Mouse (Mus musculus) left cerebral cortex, adult 2 months (tissue): ENCODE data around the gene Atp1a3. TPM values are rescaled to one million over a fixed set of nuclear protein-coding genes. Genes with fewer than 3 reads are reported as not detected.
"Not testable (repeated sequence)": the region's sequence is repeated elsewhere in the genome, so short reads cannot be mapped to it uniquely, and the experiment has no call there.

ENCODE experiments used
- DNase-seq, 2 experiments: peaks; one replicate each; pipeline ENCODE4 v3.0.0; 2021 to 2022; ENCODE audit warnings: low spot score in 2 of 2, mixed read lengths in 1 of 2; ENCODE audit errors: extremely low spot score in 1 of 2
- H3K27ac ChIP-seq: fragments of 200-600 bp; 2 replicates; pipeline ENCODE4 v1.8.1; 2022
- H3K4me3 ChIP-seq: fragments of 200-600 bp; 2 replicates; pipeline ENCODE4 v1.8.1; 2022
- CTCF ChIP-seq: fragments of 200-600 bp; IDR thresholded peaks from 2 replicates; pipeline ENCODE4 v1.8.1; 2022; ENCODE audit warnings: antibody characterized with exemption, mild to moderate bottlenecking, moderate library complexity
- intact Hi-C: fragments of 180-260 bp; cut with DNase I; formaldehyde crosslinking; loops from one replicate; pipeline ENCODE4 v1.15.1; 2025
- long read RNA-seq, 2 experiments: library from polyadenylated mRNA; stranded (forward); transcript quantifications; one replicate each; pipeline ENCODE4 v2.0.0; 2021; ENCODE audit warnings: borderline mapping rate in 2 of 2
- total RNA-seq, 2 experiments: library from RNA; stranded (reverse); gene quantifications; 2 replicates each; pipeline ENCODE4 v1.2.3; 2021

Atp1a3 gene
- 1,000 to 10,000 TPM; 1,970 to 2,141 TPM for total RNA-seq
- long read RNA-seq, experiment 1, transcript Atp1a3-201 (23 exons, 3,621 nt): major isoform, 2,684 of 3,225 reads
- long read RNA-seq, experiment 1, transcript Atp1a3-205 (23 exons, 3,642 nt): minor isoform, 51 of 3,225 reads
- long read RNA-seq, experiment 1, partial matches to known transcripts: 351 of 3,225 reads
- long read RNA-seq, experiment 1, other reads (novel, unspliced or antisense): 138 of 3,225 reads
- long read RNA-seq, experiment 2, transcript Atp1a3-201 (23 exons, 3,621 nt): major isoform, 1,963 of 2,437 reads
- long read RNA-seq, experiment 2, transcript Atp1a3-205 (23 exons, 3,642 nt): minor isoform, 37 of 2,437 reads
- long read RNA-seq, experiment 2, partial matches to known transcripts: 308 of 2,437 reads
- long read RNA-seq, experiment 2, other reads (novel, unspliced or antisense): 127 of 2,437 reads

DNA sequence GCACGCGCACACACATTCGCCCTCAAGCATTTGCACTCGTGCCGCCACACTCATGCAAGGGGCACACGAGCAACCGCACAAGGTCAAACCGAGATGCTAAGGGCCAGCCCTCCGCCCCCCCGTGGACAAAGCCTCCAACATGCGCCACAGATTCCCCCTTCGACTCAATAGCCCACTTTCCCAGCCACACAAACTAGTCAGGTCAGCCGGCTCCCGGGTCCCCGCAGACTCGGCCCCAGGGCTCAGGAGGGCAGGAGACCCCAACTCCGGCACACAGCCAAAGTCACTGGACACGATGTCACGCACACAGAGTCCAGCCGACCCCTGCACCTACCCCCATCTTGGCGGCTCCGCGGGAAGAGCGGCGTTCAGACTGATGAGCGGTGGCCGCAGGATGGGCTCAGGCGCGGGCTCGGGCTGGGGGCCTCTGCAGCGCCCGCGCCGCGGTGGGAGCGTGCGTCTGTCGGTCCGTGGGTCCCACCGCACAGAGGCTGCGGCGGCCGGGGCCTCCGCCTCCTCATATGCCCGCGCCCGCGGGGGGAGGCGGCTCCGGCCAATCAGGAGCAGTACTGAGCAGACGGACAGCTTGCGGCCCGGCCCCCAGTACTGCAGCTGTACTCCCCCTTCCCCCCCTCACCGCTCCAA lies at the start of gene Atp1a3:
Gene Atp1a3 (minus strand): TSS at position 538 of the 645 bp plus-strand sequence.
- intact Hi-C loops: no loop called here
- TF ChIP-seq CTCF: no peak
- peak; percentile 83 to 88 for DNase-seq
- H3K4me3 ChIP-seq: peak within 1 kb of the TSS; percentile 86
- peak within 1 kb of the TSS; percentile 98 for H3K27ac ChIP-seq

DNA sequence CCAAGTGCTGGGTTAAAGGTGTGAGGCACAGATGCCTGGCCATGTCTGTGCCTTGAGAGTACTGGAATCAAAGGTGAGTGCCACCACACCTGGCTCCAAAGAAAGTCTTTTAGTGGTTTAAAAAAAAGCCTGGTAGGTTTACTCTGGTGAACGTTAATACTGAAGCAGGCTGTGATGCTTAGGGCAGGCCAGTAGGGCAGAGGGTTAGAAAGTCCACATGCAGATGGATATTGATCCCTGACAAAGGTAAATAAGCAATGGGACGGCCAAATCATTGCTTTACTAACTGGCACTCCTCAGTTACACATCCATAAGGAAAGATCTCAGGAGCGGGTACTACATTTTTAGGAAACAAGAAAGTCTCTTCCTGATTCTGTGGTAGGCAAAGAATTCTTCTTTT lies 46.8 kb upstream of the Atp1a3 start:
- no peak for TF ChIP-seq CTCF
- Histone ChIP-seq H3K27ac (no peak overlapping the region), H3K4me3 (no peak overlapping the region)
- DNase-seq: no peak
- intact Hi-C loops: no loop called here

DNA sequence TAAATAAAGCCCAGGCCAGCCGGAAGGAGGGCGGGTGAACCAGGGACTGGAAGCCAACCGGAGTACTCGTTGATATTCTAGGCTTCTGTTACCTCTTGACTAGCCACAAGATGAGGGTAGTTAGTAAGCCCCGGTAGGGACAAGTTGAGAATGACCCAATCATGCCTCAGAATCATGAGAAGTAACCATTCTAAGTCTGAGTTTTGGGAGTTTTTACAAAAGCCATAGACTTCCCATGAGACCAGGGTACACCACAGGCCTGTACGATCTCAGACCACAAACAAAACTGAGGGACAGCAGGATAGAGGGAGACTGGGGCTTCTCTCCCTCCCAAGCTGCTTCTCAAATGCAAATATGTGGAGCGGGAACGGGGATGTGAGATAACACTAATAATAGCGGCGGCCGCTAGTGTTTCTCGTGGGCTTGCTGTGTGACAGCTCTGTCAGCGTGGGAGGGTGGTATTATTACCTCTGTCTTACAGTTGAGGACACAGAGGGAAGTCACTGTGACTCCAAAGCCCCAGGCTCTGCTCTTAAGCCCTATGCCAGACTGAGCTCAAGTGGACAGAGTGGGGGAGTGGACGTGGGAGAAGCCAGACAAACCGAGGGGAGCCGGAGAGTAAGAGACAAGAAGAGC lies 43.7 kb upstream of the Atp1a3 start:
- Histone ChIP-seq H3K4me3 (no peak overlapping the region), H3K27ac (peak overlapping the region; percentile 4; the same call in 1 of the 2 replicates)
- DNase-seq: peak in 1 of 2 experiments; percentile 62
- intact Hi-C loops: no loop called here
- no peak for TF ChIP-seq CTCF

DNA sequence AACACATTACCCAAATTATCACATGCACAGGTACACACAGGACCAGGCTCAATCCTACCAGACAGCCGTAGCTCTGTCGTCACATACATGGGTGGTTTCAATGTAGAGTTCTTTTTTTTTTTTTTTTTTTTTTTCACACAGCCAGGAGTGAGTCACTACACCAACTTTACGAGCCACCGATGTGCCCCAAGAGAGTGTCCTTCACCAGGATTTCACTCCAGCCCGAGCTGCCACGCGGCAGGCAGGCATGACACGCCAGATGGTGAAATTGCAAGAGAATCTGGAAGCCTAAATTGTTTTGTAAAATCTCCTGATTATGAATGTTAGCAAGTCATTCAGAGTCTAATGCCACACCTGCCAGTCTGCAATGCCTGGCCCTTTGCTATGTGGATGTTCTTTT lies 41.6 kb upstream of the Atp1a3 start:
- H3K27ac ChIP-seq: peak overlapping the region; percentile 13; the same call in 1 of the 2 replicates
- H3K4me3 ChIP-seq: no peak overlapping the region
- TF ChIP-seq CTCF: no peak
- DNase-seq: peak in 1 of 2 experiments; percentile 54
- intact Hi-C loops: no loop called here

DNA sequence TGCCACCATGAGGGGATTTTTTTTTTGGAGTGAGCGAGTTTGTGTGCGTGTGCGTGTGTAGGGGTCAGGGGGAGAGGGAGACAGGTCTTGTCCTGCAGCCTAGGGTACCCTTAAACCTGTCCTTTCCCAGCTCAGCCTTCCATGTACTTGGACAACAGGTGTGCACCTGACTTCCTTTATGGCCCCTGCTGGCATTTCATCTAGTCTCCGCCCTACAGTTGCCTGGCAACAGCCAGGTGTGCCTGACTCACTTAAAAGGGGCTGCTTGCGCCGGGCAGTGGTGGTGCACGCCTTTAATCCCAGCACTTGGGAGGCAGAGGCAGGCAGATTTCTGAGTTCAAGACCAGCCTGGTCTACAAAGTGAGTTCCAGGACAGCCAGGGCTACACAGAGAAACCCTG lies 38.8 kb upstream of the Atp1a3 start:
- H3K4me3 ChIP-seq, H3K27ac ChIP-seq, intact Hi-C loops, DNase-seq: not testable (repeated sequence)

DNA sequence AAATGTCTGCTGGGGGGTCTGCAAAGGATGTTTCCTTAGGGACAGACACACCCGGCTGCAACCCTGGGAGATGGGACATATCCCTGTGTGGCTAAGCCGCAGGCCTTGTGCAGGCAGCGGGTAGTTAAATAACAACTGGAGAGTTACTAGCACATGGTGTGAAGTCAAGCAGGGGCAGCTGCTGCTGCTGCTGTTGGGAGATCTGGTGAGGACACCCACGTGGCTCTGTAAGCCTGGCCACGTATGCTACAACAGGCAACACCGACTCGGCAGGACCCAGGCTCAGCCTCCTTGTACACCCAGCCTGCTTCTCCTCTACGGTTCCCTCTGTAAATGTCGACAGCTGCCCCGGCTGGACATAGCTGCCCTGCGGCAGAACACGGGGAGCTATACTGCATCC lies 36.2 kb upstream of the Atp1a3 start:
- Histone ChIP-seq H3K4me3 (no peak overlapping the region), H3K27ac (0 out of 2 replicates have a peak overlapping the region, but pooled peaks have one; percentile 15)
- no peak for DNase-seq
- intact Hi-C loops: no loop called here
- TF ChIP-seq CTCF: no peak

DNA sequence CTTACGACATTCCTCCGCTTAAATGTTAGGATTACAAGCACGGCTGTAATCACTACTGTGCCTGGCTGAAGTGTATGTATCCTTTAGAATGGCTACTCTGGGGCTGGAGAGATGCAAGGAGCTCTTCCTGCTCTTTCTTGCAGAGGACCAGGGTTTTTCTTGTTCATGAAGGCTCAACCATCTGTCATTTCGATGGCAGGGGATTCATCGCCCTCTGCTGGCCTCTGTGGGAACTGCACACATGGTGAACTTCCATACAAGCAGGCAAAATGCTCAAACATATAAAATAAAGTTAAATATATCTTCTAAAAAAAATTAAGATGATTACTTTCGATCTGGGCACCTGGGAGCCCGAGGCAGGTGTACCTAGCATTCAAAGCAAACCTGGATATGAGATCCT lies 30.2 kb upstream of the Atp1a3 start:
- DNase-seq: peak; percentile 69 to 86
- peak; percentile 97 for TF ChIP-seq CTCF
- Histone ChIP-seq H3K27ac (0 out of 2 replicates have a peak overlapping the region, but pooled peaks have one; percentile 17), H3K4me3 (no peak overlapping the region)
- intact Hi-C loops: loop anchor here (2.0 kb wide), 1 partner anchor 25 kb away; no protein-coding TSS in a partner anchor

DNA sequence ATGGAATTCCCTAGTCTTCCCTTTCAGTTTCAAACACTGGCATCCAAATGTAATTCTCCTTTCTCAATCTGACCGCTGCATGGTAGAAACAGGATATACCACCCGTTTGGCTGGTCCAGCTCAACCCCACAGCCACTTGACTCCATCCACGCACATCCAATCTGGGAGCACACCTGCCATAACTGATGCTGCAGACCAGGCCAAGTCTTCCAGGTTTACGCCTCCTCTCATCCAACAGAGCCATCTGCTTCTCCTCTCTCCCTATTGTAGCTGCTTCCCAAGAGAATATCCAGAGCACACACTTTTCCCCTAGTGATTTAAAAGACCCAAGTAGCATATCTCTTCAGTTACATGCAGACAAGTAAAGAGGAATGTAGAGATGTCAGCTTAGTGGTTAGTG lies 29.0 kb upstream of the Atp1a3 start:
- no peak for TF ChIP-seq CTCF
- intact Hi-C loops: loop anchor here (2.0 to 5.0 kb wide), 2 partner anchors 24 to 148 kb away; no protein-coding TSS in a partner anchor
- Histone ChIP-seq H3K4me3 (no peak overlapping the region), H3K27ac (peak overlapping the region; percentile 75)
- no peak for DNase-seq

DNA sequence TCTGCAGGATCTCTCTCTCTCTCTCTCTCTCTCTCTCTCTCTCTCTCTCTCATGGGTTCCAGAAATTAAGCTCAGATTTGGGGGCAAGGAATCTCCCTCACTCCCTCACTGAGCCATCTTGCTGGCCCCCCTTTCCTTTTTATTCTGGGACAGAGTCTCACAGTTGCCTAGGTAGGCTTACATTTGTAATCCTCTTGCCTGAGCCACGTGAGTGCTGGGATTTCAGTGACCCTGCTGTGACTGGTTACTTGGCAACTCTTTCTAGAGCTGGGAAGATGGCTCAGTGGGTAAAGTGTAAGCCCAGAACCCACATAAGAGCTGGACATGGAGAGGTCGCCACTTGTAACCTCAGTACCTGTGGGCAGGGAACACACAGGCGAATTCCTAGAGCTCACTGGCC lies 25.8 kb upstream of the Atp1a3 start:
- intact Hi-C loops: loop anchor here (5.0 kb wide), 1 partner anchor 151 kb away; no protein-coding TSS in a partner anchor
- no peak overlapping the region for H3K27ac ChIP-seq
- H3K4me3 ChIP-seq: no peak overlapping the region

DNA sequence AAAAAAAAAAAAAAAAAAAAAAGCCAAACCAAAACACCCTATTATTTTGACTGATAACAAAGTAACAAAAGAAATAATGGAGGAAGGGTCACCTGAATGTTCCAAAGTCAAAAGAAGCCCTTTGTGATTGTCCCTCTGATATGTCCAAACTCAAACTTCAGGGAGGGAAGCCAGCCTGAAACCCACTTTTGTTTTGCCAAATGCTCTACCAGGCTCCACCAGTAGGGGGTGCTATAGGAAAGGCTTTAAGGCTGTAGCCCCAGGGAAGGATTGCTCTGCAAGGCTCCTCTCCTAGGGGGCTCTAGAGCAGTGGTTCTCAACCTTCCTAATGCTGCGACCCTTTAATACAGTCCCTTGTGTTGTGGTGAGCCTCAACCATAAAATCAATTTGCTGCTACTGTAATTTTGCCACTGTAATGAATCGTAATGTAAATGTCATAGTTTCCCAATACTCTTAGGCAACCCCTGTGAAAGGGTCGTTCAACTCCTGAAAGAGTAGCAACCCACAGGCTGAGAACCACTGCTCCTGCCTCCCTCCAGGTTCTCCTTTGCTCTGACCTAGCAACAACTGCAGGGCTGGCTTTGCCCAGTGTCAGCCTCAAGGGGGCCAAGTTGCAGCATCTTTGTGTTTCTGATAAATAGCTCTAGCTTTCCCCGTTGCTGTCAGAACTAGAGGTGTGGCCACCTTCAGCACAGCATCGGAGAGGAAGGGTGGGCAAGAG lies 24.4 kb upstream of the Atp1a3 start:
- no peak overlapping the region for H3K27ac ChIP-seq
- intact Hi-C loops: loop anchor here (5.0 kb wide), 1 partner anchor 152 kb away; no protein-coding TSS in a partner anchor
- DNase-seq: peak; percentile 68 to 82
- peak; percentile 94 for TF ChIP-seq CTCF
- H3K4me3 ChIP-seq: no peak overlapping the region

More for the DNA sequence above, 25.8 kb upstream of the Atp1a3 start:
- no peak for DNase-seq
- no peak for TF ChIP-seq CTCF

DNA sequence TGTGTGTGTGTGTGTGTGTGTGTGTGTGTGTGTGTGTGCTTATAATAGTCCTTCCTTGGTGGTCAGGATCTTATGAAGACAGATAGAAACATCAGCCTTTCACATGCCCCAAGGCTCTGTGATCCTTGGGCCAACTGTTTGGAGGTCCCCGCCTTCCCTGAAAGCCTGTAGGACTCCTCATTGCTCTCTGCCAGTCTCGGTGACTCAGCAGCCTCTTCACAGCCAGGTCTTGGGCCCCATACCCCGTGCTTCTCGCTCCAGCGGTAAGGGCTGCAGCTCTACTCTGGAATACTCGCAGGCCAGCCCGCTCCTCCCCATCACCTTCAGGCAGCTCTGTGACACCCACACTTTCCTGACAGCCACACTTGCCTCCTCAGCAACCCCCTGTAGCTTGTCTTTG lies 20.7 kb upstream of the Atp1a3 start:
- H3K27ac ChIP-seq: no peak overlapping the region
- no peak for DNase-seq
- no peak overlapping the region for H3K4me3 ChIP-seq
- no peak for TF ChIP-seq CTCF
- intact Hi-C loops: loop anchor here (2.0 kb wide), 1 partner anchor 66 kb away; no protein-coding TSS in a partner anchor
